Mouse (Mus musculus) limb, embryonic 11.5 days (tissue): ENCODE data around the gene 2310007B03Rik. TPM values are rescaled to one million over a fixed set of nuclear protein-coding genes. Genes with fewer than 3 reads are reported as not detected.
A peak's percentile ranks its signal among the peaks of the same experiment; 100 is the strongest.

Source experiments
- ATAC-seq: fragments of 200-750 bp; cut with Nextera tagmentation; 2 replicates; pipeline ENCODE4 v1.8.0; 2017; ENCODE audit warnings: low read depth; ENCODE audit not compliant: insufficient number of reproducible peaks, low FRiP score, low TSS enrichment
- DNase-seq: peaks from one replicate; pipeline ENCODE4 v3.0.0-alpha.2; 2015; ENCODE audit warnings: low spot score
- H3K27ac ChIP-seq: fragments of 300-500 bp; sonication (generic); replicated peaks from 2 replicates; pipeline ENCODE4 v1.5.1; 2014; ENCODE audit warnings: low read depth, mild to moderate bottlenecking, low read length
- H3K27me3 ChIP-seq: fragments of 300-500 bp; sonication (generic); 2 replicates; pipeline ENCODE4 v1.6.1; 2014; ENCODE audit warnings: mild to moderate bottlenecking, low read length, mixed read lengths; ENCODE audit not compliant: control insufficient read depth, insufficient read depth
- H3K36me3 ChIP-seq: fragments of 300-500 bp; sonication (generic); 2 replicates; pipeline ENCODE4 v1.6.1; 2014; ENCODE audit warnings: mild to moderate bottlenecking, low read length, moderate library complexity, mixed read lengths; ENCODE audit not compliant: control insufficient read depth, insufficient read depth
- H3K4me1 ChIP-seq: fragments of 300-500 bp; sonication (generic); 2 replicates; pipeline ENCODE4 v1.6.1; 2014; ENCODE audit warnings: low read length, mixed read lengths; ENCODE audit not compliant: control insufficient read depth, insufficient read depth
- H3K4me2 ChIP-seq: fragments of 300-500 bp; sonication (generic); 2 replicates; pipeline ENCODE4 v1.6.1; 2014; ENCODE audit warnings: low read depth, mild to moderate bottlenecking, moderate library complexity; ENCODE audit not compliant: severe bottlenecking
- H3K4me3 ChIP-seq: fragments of 300-500 bp; sonication (generic); 2 replicates; pipeline ENCODE4 v1.5.1; 2014; ENCODE audit warnings: low read depth, low read length
- H3K9ac ChIP-seq: fragments of 300-500 bp; sonication (generic); 2 replicates; pipeline ENCODE4 v1.6.1; 2014; ENCODE audit warnings: mild to moderate bottlenecking, low read length
- H3K9me3 ChIP-seq: fragments of 300-500 bp; sonication (generic); 2 replicates; pipeline ENCODE4 v1.6.1; 2016; ENCODE audit warnings: low read length; ENCODE audit not compliant: control insufficient read depth
- WGBS: fragments of 180-500 bp; shearing (Covaris S2); extraction: QIAGEN DNeasy Blood & Tissue Kit; methylation state at CpG from one replicate; pipeline ENCODE4 v1.1.7; 2014; 5-methylcytosine and 5-hydroxymethylcytosine counted together
- polyA plus RNA-seq: library from polyadenylated mRNA; unstranded; fragments of >200 nt; fragmentation: Nextera tagmentation; extraction: Ambion mirVana; gene quantifications from 2 replicates; pipeline ENCODE4 v1.2.1, GENCODE M21; 2014

Gene 2310007B03Rik
- polyA plus RNA-seq, 1 experiment from 2014 or later, result 0.25 TPM

- Histone ChIP-seq H3K4me3 (no peak overlapping the region), H3K9me3 (no peaks in the 10 kb centered on the region), H3K9ac (no peak overlapping the region), H3K4me1 (no peaks in the 10 kb centered on the region), H3K4me2 (no peak overlapping the region), H3K36me3 (no peaks in the 10 kb centered on the region), H3K27ac (no peak overlapping the region), H3K27me3 (no peaks in the 10 kb centered on the region)
- ATAC-seq (no peak), DNase-seq (no peak)
- WGBS, result 83% methylated on average over 9 of the region's 9 CpGs
These were observed 16.6 kb downstream of the 2310007B03Rik start for GRCm38 (mm10) chr1:93144176-93144575.

GRCm38 (mm10) chr1:93142871-93143270 is 17.9 kb downstream of the 2310007B03Rik start:
- Histone ChIP-seq H3K4me3 (no peak overlapping the region), H3K9ac (no peak overlapping the region), H3K27me3 (no peaks in the 10 kb centered on the region), H3K27ac (no peak overlapping the region), H3K4me2 (no peak overlapping the region), H3K4me1 (no peaks in the 10 kb centered on the region), H3K36me3 (no peaks in the 10 kb centered on the region), H3K9me3 (no peaks in the 10 kb centered on the region)
- 87% methylated on average over 1 of the region's 1 CpGs for WGBS
- DNase-seq (no peak), ATAC-seq (no peak)

- no peaks in the 10 kb centered on the region for H3K4me1 ChIP-seq
- H3K4me3 ChIP-seq, result no peak overlapping the region
- H3K36me3 ChIP-seq, result no peaks in the 10 kb centered on the region
- ATAC-seq, result no peak
- DNase-seq, result no peak
- H3K4me2 ChIP-seq, result no peak overlapping the region
- no peak overlapping the region for H3K9ac ChIP-seq
- 84% methylated on average over 7 of the region's 7 CpGs for WGBS
- H3K27ac ChIP-seq, result no peak overlapping the region
- no peaks in the 10 kb centered on the region for H3K9me3 ChIP-seq
- no peaks in the 10 kb centered on the region for H3K27me3 ChIP-seq
These were observed 21.0 kb downstream of the 2310007B03Rik start for GRCm38 (mm10) chr1:93139713-93140112.

- ATAC-seq (no peak), DNase-seq (no peak)
- Histone ChIP-seq H3K27ac (no peak overlapping the region), H3K27me3 (no peaks in the 10 kb centered on the region), H3K4me2 (no peak overlapping the region), H3K9me3 (no peaks in the 10 kb centered on the region), H3K9ac (no peak overlapping the region), H3K4me3 (no peak overlapping the region), H3K4me1 (no peaks in the 10 kb centered on the region), H3K36me3 (no peaks in the 10 kb centered on the region)
- 86% methylated on average over 6 of the region's 6 CpGs for WGBS
These were observed 22.2 kb downstream of the 2310007B03Rik start for GRCm38 (mm10) chr1:93138534-93138933.

- Histone ChIP-seq H3K36me3 (no peaks in the 10 kb centered on the region), H3K4me2 (no peak within 1 kb of the TSS), H3K4me3 (no peak within 1 kb of the TSS), H3K27ac (no peak within 1 kb of the TSS), H3K27me3 (no peaks in the 10 kb centered on the region), H3K9ac (no peak within 1 kb of the TSS), H3K4me1 (no peaks in the 10 kb centered on the region), H3K9me3 (no peaks in the 10 kb centered on the region)
- ATAC-seq (no peak), DNase-seq (no peak)
- 83% methylated on average over 12 of the region's 12 CpGs for WGBS
These were observed 25.7 kb downstream of the 2310007B03Rik start, which contains the start of gene Agxt for GRCm38 (mm10) chr1:93135036-93135526. Agxt (plus strand) TSS chr1:93135240.

- no peak for ATAC-seq
These were observed 28.1 kb downstream of the 2310007B03Rik start for GRCm38 (mm10) chr1:93132676-93133075.

GRCm38 (mm10) chr1:93130242-93130983 is 30.3 kb downstream of the 2310007B03Rik start:
- Histone ChIP-seq H3K4me1 (peaks cover 6% of the 10 kb centered on the region), H3K27me3 (no peaks in the 10 kb centered on the region), H3K36me3 (no peaks in the 10 kb centered on the region), H3K4me3 (no peak overlapping the region), H3K9ac (no peak overlapping the region), H3K27ac (no peak overlapping the region), H3K4me2 (no peak overlapping the region), H3K9me3 (no peaks in the 10 kb centered on the region)
- no peak for ATAC-seq
- DNase-seq, result no peak
- 71% methylated on average over 10 of the region's 10 CpGs for WGBS

More at GRCm38 (mm10) chr1:93132676-93133075, 28.1 kb downstream of the 2310007B03Rik start:
- no peak overlapping the region for H3K4me2 ChIP-seq
- no peaks in the 10 kb centered on the region for H3K9me3 ChIP-seq
- no peak overlapping the region for H3K4me3 ChIP-seq
- H3K9ac ChIP-seq, result no peak overlapping the region
- H3K27me3 ChIP-seq, result no peaks in the 10 kb centered on the region
- DNase-seq, result no peak
- H3K27ac ChIP-seq, result no peak overlapping the region
- 66% methylated on average over 8 of the region's 8 CpGs for WGBS
- H3K4me1 ChIP-seq, result peaks cover 6% of the 10 kb centered on the region
- no peaks in the 10 kb centered on the region for H3K36me3 ChIP-seq

GRCm38 (mm10) chr1:93128710-93129349 is 31.9 kb downstream of the 2310007B03Rik start:
- H3K9me3 ChIP-seq, result no peaks in the 10 kb centered on the region
- DNase-seq (peak; percentile 74), ATAC-seq (0 out of 2 replicates have a peak, but pooled peaks have one; percentile 53)
- H3K4me1 ChIP-seq, result peaks cover 6% of the 10 kb centered on the region
- WGBS, result 10% methylated on average over 6 of the region's 6 CpGs
- no peak overlapping the region for H3K4me2 ChIP-seq
- H3K36me3 ChIP-seq, result no peaks in the 10 kb centered on the region
- no peak overlapping the region for H3K4me3 ChIP-seq
- H3K27ac ChIP-seq, result no peak overlapping the region
- H3K9ac ChIP-seq, result no peak overlapping the region
- no peaks in the 10 kb centered on the region for H3K27me3 ChIP-seq
